Mouse (Mus musculus) CH12.LX (cell line): Measurements from ENCODE around the gene Ppm1l. TPM values are rescaled to one million over a fixed set of nuclear protein-coding genes. Genes with fewer than 3 reads are reported as not detected.

Experiments used
- DNase-seq: peaks from one replicate; pipeline ENCODE4 v3.0.0-alpha.2; 2013; ENCODE audit errors: extremely low read depth
- H3K27ac ChIP-seq: 2 replicates; pipeline ENCODE4 v1.5.1; 2012; ENCODE audit warnings: low read depth, mild to moderate bottlenecking, control low read depth, moderate library complexity; ENCODE audit not compliant: insufficient read depth
- H3K27me3 ChIP-seq: replicated peaks from 2 replicates; pipeline ENCODE3; 2012; ENCODE audit warnings: inconsistent platforms
- H3K36me3 ChIP-seq, 2 experiments: replicated peaks in 1 of 2; 2 replicates each; pipeline versions ENCODE3 to v1.6.1; 2012; ENCODE audit warnings: inconsistent platforms in 1 of 2, low read length in 1 of 2, mild to moderate bottlenecking in 1 of 2, mixed read lengths in 1 of 2, moderate library complexity in 1 of 2; ENCODE audit not compliant: control insufficient read depth in 1 of 2, insufficient read depth in 1 of 2
- H3K4me1 ChIP-seq, 2 experiments: 2 replicates each; pipeline ENCODE4 v1.6.1; 2012; ENCODE audit warnings: inconsistent platforms in 1 of 2, moderate library complexity in 1 of 2; ENCODE audit not compliant: insufficient read depth in 2 of 2, control insufficient read depth in 1 of 2
- H3K4me2 ChIP-seq: 2 replicates; pipeline ENCODE4 v1.6.1; 2012; ENCODE audit warnings: low read depth, mild to moderate bottlenecking, control low read depth; ENCODE audit not compliant: poor library complexity, insufficient read depth, severe bottlenecking
- H3K4me3 ChIP-seq, 3 experiments: fragments of 150-350 bp in 1 of 3; sonication (generic) in 1 of 3; replicated peaks in 1 of 3; 2 replicates each; pipeline versions ENCODE3 to v1.5.1; 2011 to 2012; ENCODE audit warnings: low read depth in 2 of 3, low read length in 2 of 3, mild to moderate bottlenecking in 2 of 3, moderate library complexity in 2 of 3, control low read depth in 1 of 3, improper control_type of control experiment in 1 of 3, inconsistent platforms in 1 of 3, mixed read lengths in 1 of 3; ENCODE audit not compliant: poor library complexity in 1 of 3
- H3K79me2 ChIP-seq: replicated peaks from 2 replicates; pipeline ENCODE4 v1.6.1; 2012; ENCODE audit warnings: mild to moderate bottlenecking, moderate library complexity; ENCODE audit not compliant: control insufficient read depth, poor library complexity, insufficient read depth, severe bottlenecking; ENCODE audit errors: extremely low read depth
- H3K9ac ChIP-seq: 2 replicates; pipeline ENCODE4 v1.6.1; 2012; ENCODE audit warnings: low read depth, mild to moderate bottlenecking, control low read depth, moderate library complexity; ENCODE audit not compliant: insufficient read depth
- H3K9me3 ChIP-seq: replicated peaks from 2 replicates; pipeline ENCODE3; 2012; ENCODE audit warnings: low read length, inconsistent platforms, mixed read lengths
- CHD1 ChIP-seq: IDR thresholded peaks from 2 replicates; pipeline ENCODE4 v1.6.1; 2012; ENCODE audit warnings: low read depth, low read length, improper control_type of control experiment, inconsistent platforms
- CHD2 ChIP-seq: IDR thresholded peaks from 2 replicates; pipeline ENCODE4 v1.6.1; 2011; ENCODE audit warnings: low read length, improper control_type of control experiment
- CTCF ChIP-seq, 2 experiments: IDR thresholded peaks in 1 of 2; conservative IDR thresholded peaks in 1 of 2; 2 replicates each; pipeline ENCODE4 v1.5.1; 2011 to 2012; ENCODE audit warnings: low read depth in 2 of 2, low read length in 2 of 2, improper control_type of control experiment in 1 of 2, inconsistent platforms in 1 of 2, mild to moderate bottlenecking in 1 of 2, moderate library complexity in 1 of 2
- E2F4 ChIP-seq: IDR thresholded peaks from 2 replicates; pipeline ENCODE4 v1.6.1; 2011; ENCODE audit warnings: low read depth, low read length, improper control_type of control experiment; ENCODE audit not compliant: insufficient replicate concordance
- ELF1 ChIP-seq: IDR thresholded peaks from 2 replicates; pipeline ENCODE4 v1.6.1; 2014; ENCODE audit warnings: low read depth, mild to moderate bottlenecking, inconsistent platforms, low read length, improper control_type of control experiment
- EP300 ChIP-seq: IDR thresholded peaks from 2 replicates; pipeline ENCODE4 v1.6.1; 2011; ENCODE audit warnings: low read length, improper control_type of control experiment
- ETS1 ChIP-seq: conservative IDR thresholded peaks from 2 replicates; pipeline ENCODE4 v1.6.1; 2012; ENCODE audit warnings: low read depth, mild to moderate bottlenecking, inconsistent platforms, low read length, improper control_type of control experiment, moderate library complexity
- GABPA ChIP-seq: IDR thresholded peaks from 2 replicates; pipeline ENCODE4 v1.6.1; 2012; ENCODE audit warnings: low read depth, low read length, improper control_type of control experiment, inconsistent platforms; ENCODE audit not compliant: insufficient replicate concordance
- HCFC1 ChIP-seq: IDR thresholded peaks from 2 replicates; pipeline ENCODE4 v1.6.1; 2012; ENCODE audit warnings: low read depth, mild to moderate bottlenecking, inconsistent platforms, low read length, improper control_type of control experiment
- IRF4 ChIP-seq: IDR thresholded peaks from 2 replicates; pipeline ENCODE4 v1.6.1; 2014; ENCODE audit warnings: low read depth, mild to moderate bottlenecking, inconsistent platforms, low read length, improper control_type of control experiment
- JUN ChIP-seq: IDR thresholded peaks from 2 replicates; pipeline ENCODE4 v1.6.1; 2011; ENCODE audit warnings: low read depth, mild to moderate bottlenecking, low read length, improper control_type of control experiment, moderate library complexity; ENCODE audit not compliant: insufficient read depth
- JUND ChIP-seq: conservative IDR thresholded peaks from 2 replicates; pipeline ENCODE4 v1.6.1; 2011; ENCODE audit warnings: low read depth, low read length, improper control_type of control experiment
- MAFK ChIP-seq: IDR thresholded peaks from 2 replicates; pipeline ENCODE4 v1.6.1; 2011; ENCODE audit warnings: low read length, improper control_type of control experiment; ENCODE audit not compliant: insufficient replicate concordance
- MAX ChIP-seq: IDR thresholded peaks from 2 replicates; pipeline ENCODE4 v1.6.1; 2011; ENCODE audit warnings: low read length, improper control_type of control experiment
- MXI1 ChIP-seq: IDR thresholded peaks from 2 replicates; pipeline ENCODE4 v1.6.1; 2011; ENCODE audit warnings: mild to moderate bottlenecking, low read depth, low read length, improper control_type of control experiment
- NELFE ChIP-seq: IDR thresholded peaks from 2 replicates; pipeline ENCODE4 v1.6.1; 2011; ENCODE audit warnings: low read depth, low read length, improper control_type of control experiment
- NRF1 ChIP-seq: IDR thresholded peaks from 2 replicates; pipeline ENCODE4 v1.6.1; 2014; ENCODE audit warnings: low read depth, mild to moderate bottlenecking, inconsistent platforms, low read length, improper control_type of control experiment, moderate library complexity
- RAD21 ChIP-seq: IDR thresholded peaks from 2 replicates; pipeline ENCODE4 v1.6.1; 2011; ENCODE audit warnings: low read depth, mild to moderate bottlenecking, low read length, improper control_type of control experiment, moderate library complexity
- RCOR1 ChIP-seq: conservative IDR thresholded peaks from 2 replicates; pipeline ENCODE4 v1.6.1; 2012; ENCODE audit warnings: low read depth, mild to moderate bottlenecking, inconsistent platforms, low read length, improper control_type of control experiment
- USF1 ChIP-seq: IDR thresholded peaks from 2 replicates; pipeline ENCODE4 v1.6.1; 2014; ENCODE audit warnings: low read depth, mild to moderate bottlenecking, inconsistent platforms, low read length, improper control_type of control experiment
- USF2 ChIP-seq: conservative IDR thresholded peaks from 2 replicates; pipeline ENCODE4 v1.6.1; 2011; ENCODE audit warnings: low read depth, low read length, improper control_type of control experiment
- ZKSCAN1 ChIP-seq: IDR thresholded peaks from 2 replicates; pipeline ENCODE4 v1.6.1; 2012; ENCODE audit warnings: low read depth, inconsistent platforms, low read length, improper control_type of control experiment, borderline replicate concordance
- ZMIZ1 ChIP-seq: IDR thresholded peaks from 2 replicates; pipeline ENCODE4 v1.6.1; 2012; ENCODE audit warnings: low read depth, mild to moderate bottlenecking, inconsistent platforms, low read length, improper control_type of control experiment
- ZNF384 ChIP-seq: IDR thresholded peaks from 2 replicates; pipeline ENCODE4 v1.6.1; 2012; ENCODE audit warnings: low read depth, low read length, improper control_type of control experiment, inconsistent platforms
- dilution Hi-C: fragments of 300-500 bp; cut with MboI; formaldehyde crosslinking; loops from 2 replicates; pipeline ENCODE4 v1.14.3; 2020; ENCODE audit warnings: low sequenced_read_pairs; ENCODE audit not compliant: extremely low pct_unique_long_range_greater_than_20kb, extremely low pct_ligation_motif_present
- in situ Hi-C: fragments of 300-500 bp; cut with MboI; formaldehyde crosslinking; loops from 3 replicates; pipeline ENCODE4 v1.14.3; 2019; ENCODE audit warnings: low sequenced_read_pairs, low pct_ligation_motif_present, low pct_unique_long_range_greater_than_20kb, mixed read lengths
- polyA plus RNA-seq: library from polyadenylated mRNA; unstranded; fragments of >175 nt; gene quantifications from 2 replicates; pipeline ENCODE4 v1.2.1, GENCODE M21; 2012; ENCODE audit warnings: low read depth; ENCODE audit not compliant: insufficient read length
- total RNA-seq, 2 experiments: library from RNA; depleted of rRNA; stranded (reverse); fragments of 300-350 nt in 1 of 2; fragments of >200 nt in 1 of 2; gene quantifications; 2 replicates each; pipeline ENCODE4 v1.2.3; 2012 to 2014

Gene Ppm1l
- total and polyA plus RNA-seq, 3 experiments, result 0.68 to 2.4 (median 1.7) TPM

DNA sequence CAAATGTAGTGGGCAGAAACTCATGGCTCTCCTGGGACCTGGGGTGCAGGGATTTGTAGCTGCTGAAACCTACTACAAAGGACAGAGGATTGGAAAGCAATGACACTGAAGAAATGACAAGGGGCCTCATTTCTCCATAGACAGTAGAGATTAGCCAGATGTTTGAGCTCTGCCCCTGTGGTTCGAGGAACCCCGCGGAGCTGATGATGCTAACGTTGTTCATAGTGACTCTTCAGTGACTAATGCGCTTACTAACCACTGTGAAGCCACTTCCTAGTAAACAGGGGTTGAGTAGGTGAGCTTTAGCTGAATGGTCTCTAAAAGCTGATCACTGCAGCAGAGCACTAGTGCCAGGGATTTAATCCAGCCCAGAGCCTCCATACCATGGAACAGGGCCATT, 124.1 kb downstream of the Ppm1l start:
- TF ChIP-seq RAD21 (no peak), ZMIZ1 (no peak), ZNF384 (no peak), NRF1 (no peak), EP300 (no peak), JUN (no peak)
- H3K9me3 ChIP-seq, result no peaks in the 10 kb centered on the region
- H3K36me3 ChIP-seq, result no peaks in the 10 kb centered on the region
- dilution Hi-C loops, result no loop called here
- peaks cover 0 to 6% of the 10 kb centered on the region in 2 experiments; a peak in 2 of 4 replicates for H3K4me1 ChIP-seq
- no peaks in the 10 kb centered on the region for H3K27me3 ChIP-seq
- no peak overlapping the region for H3K27ac ChIP-seq
- peak; percentile 17 for DNase-seq
- in situ Hi-C loops, result no loop called here
- no peak overlapping the region for H3K4me3 ChIP-seq
- H3K4me2 ChIP-seq, result no peak overlapping the region
- no peak overlapping the region for H3K9ac ChIP-seq
- no peaks in the 10 kb centered on the region for H3K79me2 ChIP-seq

DNA sequence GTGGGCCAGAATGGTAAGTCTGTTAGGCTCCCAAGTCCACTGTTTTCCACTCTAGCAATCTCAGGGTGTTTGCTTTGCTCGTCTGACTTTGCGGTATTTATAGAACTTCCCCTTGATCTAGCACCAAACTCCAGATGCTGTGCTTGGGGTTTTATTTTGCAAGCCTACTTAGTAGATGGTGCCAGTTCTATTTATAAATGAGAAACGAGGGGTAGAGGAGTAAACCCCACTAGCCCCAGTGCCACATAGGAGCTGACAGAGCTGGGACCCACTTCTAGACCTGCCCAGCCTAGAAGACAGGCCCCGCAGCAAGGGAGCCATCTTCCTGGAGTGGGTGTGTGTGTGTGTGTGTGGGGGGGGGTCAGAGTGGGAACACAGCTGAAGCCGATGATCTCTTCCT, 130.3 kb downstream of the Ppm1l start:
- Histone ChIP-seq H3K27ac (no peak overlapping the region), H3K4me1 (peaks cover 0 to 5% of the 10 kb centered on the region in 2 experiments; a peak in 2 of 4 replicates), H3K4me2 (no peak overlapping the region), H3K27me3 (no peaks in the 10 kb centered on the region), H3K9ac (no peak overlapping the region), H3K9me3 (no peaks in the 10 kb centered on the region), H3K36me3 (no peaks in the 10 kb centered on the region), H3K79me2 (no peaks in the 10 kb centered on the region), H3K4me3 (no peak overlapping the region)
- in situ Hi-C loops, result no loop called here
- no peak for DNase-seq
- dilution Hi-C loops, result no loop called here
- no peak for TF ChIP-seq MXI1
- no peak for TF ChIP-seq ETS1
- no peak for TF ChIP-seq E2F4
- no peak for TF ChIP-seq ELF1
- no peak for TF ChIP-seq JUND
- TF ChIP-seq ZKSCAN1, result no peak
- TF ChIP-seq CHD1, result no peak
- no peak for TF ChIP-seq MAX
- no peak for TF ChIP-seq RCOR1
- TF ChIP-seq GABPA, result no peak
- TF ChIP-seq MAFK, result no peak
- TF ChIP-seq ZMIZ1, result no peak
- no peak for TF ChIP-seq HCFC1
- no peak for TF ChIP-seq USF1
- TF ChIP-seq NELFE, result no peak
- TF ChIP-seq CHD2, result no peak
- TF ChIP-seq IRF4, result no peak
- TF ChIP-seq CTCF (conservative IDR thresholded peaks at IDR 0.05 in 1 of 2, IDR thresholded peaks at IDR 0.05 in 1 of 2; ENCODE audit: low read depth in 2 of 2, low read length in 2 of 2), result no peak
- TF ChIP-seq USF2, result no peak
